Mouse (Mus musculus) cerebellum, postnatal 4 days (tissue): ENCODE measurements at regions not wholly inside any gene's neighbourhood (a gene's known extent, or its start where the extent isn't known, plus 50 kb on each side); places are given as distances from the start of the nearest gene placed in this dataset.
A peak's percentile ranks its signal among the peaks of the same experiment; 100 is the strongest.

Experiments used
- DNase-seq, 2 experiments: peaks; one replicate each; pipeline ENCODE4 v3.0.0; 2022; ENCODE audit warnings: low spot score in 2 of 2, mixed read lengths in 1 of 2

DNA sequence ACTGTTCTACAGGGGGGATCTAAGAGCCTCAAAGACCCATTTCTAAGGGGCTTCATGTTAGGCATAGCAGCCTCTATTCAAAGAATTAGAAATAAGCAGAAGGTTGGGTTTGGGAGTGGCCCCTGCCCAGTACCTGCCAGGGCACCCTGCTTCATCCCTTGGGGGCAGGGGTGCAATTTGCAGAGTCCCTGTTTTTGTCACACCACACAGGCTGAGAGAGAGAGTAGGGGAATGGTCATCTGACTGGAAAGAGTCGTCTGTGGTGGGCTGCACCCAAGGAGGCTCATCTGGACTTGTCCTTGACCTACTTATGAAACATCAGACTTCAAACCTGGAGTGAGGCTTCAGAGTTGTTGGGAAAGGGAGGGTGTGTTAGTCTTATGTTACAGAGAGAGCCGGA is 382.3 kb downstream of the Vrk1 start:
- DNase-seq: no peak

DNA sequence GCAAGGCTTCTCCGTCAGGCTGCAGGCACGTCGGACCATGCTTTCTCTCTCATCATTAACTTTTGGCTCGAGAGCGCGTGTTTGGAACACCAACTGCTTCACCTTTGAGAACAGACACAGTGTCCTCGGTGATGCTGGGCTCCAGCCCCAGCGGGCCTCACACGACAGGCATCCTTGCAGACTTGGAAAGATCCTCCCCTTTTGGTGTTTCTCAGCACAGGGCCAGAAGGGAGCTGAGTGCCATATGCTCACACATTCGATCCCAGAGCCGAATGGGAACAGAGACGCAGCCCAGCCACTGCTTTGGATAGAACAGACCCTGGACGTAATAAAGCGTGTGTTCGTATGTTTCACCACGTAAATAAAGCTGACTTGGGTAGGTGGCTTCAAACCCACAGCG is 389.1 kb downstream of the Vrk1 start:
- DNase-seq: no peak

DNA sequence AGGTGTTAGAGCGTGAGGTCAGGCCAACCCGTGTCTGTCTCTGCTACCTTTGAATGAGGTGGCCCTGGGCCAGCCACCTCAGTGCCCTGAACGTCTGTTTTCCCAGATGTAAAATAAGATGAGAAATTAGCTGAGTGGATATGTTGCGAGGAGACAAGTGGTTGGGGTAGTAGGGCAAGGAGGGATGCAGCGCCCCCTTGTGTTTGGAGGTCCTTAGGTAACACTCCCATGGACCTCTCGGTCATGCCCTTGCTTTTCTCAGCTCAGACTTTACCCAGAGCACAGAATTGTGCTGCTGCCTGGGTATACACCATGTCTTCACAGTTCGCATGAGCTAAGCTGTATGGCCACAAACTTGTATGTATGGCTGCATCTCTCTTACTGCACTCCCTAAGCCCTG is 401.0 kb downstream of the Vrk1 start:
- DNase-seq: no peak

DNA sequence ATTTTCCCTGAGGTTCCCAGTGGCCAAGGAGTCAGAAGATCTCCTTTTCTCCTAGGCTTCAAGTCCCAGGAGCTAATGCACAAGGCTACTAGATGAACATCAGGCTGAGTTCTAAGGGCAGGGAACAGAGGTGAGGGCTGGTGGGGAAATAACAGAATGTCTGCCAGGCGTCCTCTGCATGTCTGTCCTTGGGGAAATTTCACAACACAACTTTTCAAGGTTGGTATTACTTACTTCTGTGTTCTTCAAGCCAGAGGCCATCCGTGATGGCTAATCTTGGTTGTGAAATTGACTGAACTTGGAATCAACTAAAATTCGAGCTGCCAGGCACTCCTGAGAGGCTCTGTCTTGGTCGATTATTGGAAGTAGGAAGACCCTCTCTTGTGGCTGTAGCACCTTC is 416.6 kb downstream of the Vrk1 start:
- no peak for DNase-seq

DNA sequence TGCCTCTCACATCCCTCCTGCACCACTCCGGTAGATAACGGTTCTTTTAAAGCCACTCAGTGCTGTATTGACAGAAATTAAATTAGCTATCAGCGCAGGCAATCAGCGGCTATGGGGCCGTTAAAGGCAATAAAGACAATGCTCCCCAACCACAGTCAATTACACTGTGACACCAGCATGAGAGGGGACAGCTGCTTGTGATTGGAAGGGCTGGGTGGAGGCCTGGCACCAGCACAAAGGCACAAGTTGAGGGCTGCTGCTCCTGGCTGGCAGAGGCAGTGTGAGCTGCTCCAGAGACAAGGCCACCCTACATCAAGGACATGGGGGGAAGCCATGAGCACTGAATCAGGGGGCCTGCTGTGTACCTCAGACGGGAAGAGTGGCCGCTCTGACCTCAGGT is 420.0 kb downstream of the Vrk1 start:
- no peak for DNase-seq

DNA sequence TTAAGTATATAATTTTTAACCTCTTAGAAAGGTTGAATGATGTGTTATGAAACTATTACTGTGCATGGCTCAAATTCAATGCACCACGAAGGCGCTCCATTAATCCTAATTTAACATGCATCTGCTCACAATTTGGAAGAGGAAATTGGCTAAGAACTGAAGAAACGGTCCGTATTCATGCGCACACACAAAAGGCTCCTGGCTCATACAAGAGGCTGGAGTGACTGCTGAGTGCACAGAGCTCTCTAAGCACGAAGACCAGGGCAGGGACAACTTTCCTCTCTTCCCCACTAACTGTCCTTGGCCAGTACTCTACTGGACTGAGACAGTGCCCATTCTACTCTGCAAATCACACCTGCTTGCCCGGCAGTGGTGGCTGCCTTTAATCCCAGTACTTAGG is 435.1 kb downstream of the Vrk1 start:
- no peak for DNase-seq

DNA sequence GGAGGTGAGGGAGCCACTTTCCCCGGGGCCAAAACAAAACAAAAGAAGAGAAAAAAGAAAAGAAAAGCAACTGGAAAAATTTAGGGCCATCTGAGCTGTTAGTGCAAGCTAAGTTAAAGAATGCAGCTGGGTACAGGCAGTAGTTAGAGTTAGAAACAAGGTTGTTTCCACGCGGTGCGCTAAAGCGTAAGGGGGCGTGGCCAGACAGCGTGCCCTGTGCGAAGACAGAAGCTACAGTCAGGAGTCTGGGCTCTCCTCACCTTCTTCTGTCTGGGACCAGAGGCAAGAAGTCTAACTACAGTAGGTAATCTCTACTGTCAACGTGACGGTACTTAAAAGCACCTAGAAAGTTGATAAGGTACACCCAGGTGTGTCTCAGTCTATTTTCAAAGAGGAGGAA is 435.9 kb downstream of the Vrk1 start:
- DNase-seq: no peak

DNA sequence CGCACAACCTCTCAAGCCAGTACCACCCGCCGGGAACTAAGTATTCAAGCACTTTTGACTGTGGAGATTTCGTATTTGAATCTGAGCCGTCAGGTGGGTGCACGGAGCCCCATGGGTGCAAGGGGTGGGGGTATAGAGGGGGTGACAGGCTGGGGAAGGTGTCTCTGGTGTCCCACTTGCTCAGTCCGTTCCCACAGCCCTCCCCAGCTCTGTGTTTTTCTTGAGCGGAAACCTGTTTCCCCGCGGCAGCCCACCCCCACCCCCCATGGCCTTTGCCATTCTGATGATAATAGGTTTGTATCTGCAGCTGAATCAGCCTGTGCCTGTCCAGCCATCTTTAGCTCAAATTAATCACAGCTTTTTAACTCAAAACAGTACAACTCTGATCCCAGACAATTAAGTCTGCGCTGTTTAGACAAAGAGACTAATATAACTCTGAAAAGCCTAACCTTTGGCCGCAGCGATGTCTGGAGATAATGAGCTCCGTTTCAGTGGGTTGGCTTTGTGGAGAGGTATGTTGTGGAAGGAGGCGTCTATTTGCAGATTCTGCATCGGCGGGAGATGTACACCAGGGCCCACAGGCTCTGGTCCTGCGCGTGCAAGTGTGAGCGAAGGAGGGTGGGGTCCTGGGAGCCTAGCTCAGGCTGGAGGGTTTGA is 437.0 kb downstream of the Vrk1 start:
- no peak for DNase-seq

DNA sequence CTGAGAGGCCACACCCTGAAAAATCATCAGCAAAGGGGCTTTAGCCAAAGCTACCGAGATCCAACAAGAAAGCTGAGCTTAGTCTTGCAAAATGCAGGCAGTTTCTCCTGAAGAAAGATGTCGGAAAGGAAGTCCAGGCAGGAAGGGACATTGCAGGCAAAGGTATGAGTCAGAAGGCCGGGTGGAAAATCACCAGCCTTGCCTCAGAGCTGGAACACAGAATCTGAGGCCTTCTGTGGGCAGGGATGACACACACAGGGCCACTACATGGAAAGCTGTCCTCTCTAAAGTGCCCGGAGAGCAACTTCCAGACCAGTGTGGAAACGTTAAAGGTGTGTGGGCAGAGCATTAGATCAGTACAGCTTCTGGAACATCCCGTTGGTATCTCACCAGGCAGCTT is 438.5 kb downstream of the Vrk1 start:
- DNase-seq: no peak

DNA sequence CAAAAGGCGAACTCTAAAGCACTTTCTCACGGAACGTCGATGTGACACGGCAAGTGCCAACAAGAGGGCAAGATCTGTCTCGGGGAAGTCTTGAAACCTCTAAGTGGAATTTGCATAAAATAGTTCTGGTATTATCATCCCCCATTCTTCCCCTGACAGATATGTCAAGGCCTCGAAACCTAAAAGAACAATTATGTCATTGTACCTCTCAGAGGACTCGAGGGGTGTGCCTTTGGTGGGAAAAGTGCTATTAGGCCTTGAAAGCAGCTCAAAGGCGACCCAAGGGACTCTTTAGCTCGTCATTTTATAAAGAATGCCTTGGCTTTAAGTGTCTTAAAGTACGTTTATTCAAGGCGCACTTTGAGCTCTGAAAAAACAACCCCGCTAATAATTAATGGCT is 443.5 kb downstream of the Vrk1 start:
- no peak for DNase-seq

DNA sequence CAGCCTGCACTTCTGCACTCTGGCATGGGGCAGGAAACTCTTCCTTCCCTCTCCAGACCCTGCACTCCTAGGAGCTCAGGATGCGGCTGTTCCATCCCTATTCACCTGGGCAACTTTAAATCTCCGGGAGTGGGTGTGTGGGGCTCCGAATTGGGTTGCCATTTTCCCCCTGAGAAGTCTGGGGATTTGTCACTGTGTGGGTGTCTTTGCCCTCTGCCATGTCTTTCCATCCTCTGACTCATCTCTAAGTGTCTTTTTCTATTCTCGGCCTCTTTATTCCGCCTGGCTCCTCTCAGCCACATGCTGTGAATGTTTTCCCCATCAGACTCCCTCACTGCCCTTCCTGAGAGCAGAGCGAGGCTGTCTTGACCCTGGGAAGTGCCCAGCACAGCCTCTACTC is 448.2 kb downstream of the Vrk1 start:
- DNase-seq: no peak

DNA sequence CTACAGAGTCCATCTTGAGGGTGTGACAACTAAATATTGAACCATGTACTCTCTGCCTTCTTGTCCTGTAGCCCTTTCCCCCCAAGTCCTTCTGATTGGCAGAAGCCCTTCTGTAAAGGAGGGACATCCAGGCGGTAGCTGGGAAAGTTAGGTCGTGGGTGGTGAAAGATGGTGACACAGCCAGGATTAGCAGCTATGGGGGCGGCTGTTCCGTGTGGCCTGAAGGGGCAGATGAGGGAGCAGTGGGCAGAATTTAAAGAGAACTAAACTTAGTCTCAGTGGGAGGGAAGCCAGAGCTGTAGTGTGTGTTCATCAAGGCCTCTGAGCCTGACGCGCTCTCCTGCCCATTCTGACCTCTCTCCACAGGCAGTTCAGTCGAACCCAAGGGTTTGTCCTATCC is 450.6 kb downstream of the Vrk1 start:
- no peak for DNase-seq

DNA sequence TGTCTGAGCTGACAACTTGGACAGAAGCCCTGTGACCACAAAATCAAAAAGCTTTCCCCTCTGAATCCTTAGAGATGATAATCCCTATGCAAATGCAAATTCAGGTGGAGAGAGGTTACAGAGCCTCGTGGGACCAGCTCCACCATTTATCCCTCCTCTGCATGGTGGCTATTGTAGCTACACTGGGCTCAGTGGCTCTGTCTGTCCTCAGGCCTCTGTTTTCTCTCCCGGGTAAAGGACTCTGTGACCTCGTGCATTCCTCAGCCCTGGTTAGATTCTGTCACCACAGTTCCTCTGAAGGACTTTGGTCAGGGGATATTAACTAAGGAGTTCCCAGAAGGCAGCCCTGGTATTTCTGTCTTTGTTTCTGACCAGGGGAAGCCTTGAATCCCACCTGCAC is 452.3 kb downstream of the Vrk1 start:
- no peak for DNase-seq

DNA sequence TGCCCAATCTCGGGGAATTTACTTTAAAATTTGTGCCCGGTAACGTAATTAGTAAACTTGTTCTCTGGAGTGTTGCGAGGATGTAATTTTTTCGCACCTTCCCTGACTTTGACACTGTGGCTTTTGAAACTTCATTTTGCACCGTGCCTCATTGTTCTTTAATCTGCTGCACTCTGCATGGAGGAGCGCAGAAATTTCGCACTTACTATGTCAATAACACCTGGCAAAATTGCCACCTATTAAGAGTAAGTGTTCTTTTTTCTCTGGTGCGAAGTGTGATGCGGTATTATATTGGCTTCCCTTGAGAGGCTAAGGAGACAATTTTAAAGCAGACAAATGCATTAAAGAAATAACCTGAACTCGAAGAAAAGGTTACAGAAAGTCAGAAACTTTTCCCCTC is 454.7 kb downstream of the Vrk1 start:
- no peak for DNase-seq

DNA sequence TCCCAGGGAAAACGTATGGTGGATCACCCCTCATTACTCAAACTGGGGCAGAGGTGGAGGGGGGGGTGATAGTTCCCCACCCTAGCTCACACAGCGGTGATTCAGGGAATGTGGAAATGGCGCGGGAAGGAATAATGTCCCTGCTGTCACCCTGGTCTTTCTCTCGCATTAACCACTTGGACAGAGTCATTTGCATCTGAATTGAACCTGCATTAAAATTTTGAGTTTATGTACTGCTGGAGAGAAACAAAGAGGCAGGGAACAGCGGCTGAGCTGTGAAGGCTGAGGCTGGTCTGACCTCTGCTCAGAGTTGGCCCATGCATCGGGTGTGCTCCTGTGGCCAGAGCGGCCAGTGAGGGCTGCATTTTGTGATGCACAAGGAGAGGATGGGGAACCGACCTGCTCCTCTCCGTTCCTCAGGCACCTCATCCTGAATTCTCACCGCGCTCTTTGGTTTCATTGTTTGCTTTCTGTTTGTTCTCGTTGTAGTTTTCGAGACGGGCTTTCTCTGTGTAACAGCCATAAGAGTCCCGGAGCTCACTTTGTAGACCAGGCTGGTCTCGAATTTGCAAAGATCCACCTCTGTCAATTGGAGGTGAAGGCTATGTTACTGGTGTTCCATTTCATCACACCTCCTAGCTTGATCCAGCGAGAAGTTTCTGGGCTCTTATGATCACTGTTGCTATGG is 458.3 kb downstream of the Vrk1 start:
- DNase-seq: no peak

DNA sequence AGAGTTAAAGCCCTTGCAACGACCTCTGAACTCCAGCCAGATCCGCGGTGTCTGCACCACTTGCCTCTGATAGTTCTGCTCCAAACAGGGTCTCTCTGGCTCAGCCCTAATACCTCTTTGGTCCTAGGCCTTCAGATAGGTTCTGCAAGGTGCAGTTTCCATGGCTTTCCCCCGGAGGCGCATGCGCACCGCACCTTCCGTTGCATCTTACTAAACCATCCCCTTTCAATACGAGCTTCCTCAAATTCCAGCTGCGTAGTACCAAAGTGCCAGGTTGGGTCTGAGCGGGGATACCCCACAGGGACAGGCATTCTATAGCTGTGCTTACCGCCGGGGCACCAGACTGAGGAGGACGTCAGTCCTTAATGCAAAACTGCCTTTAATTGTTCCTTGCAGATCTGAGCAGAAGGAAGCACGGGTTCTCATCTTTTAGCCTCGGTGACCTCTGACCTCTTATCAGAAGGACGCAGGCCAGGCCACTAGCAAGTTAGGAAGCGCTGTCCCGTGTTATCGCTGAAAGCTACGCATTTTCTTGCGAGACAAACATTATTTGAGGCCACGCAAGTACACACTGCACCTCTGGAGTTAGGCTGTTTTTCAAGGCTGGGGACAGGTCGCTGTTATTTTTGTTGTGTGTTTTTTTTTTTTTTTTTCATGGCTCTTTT is 464.6 kb downstream of the Vrk1 start:
- DNase-seq: peak in 1 of 2 experiments; percentile 24

DNA sequence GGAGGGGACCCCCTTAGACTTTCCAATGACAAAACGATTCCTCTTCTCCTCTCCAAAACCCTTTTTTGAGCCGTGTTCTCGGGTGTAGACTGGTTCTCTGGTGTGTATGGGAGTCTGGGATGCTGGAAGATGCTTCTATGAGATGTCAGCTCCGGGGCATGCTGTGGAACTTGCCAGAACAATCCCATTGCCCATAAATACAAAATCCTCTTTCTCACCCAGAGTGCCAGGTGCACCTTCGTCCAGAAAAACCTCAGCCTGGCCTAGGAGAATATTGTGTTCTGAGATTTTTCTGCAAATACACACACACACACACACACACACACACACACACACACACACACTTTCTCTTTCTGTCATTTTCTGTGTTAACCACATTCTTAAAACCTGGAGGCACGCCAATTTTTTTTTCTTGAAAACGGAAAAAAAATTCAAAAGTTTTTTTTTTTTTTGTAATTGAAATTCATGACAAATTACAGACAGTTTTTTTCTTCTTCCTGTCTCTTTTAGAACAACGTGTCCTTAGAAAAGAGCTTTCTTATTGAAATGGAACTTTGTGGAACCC is 465.5 kb downstream of the Vrk1 start:
- DNase-seq: no peak

DNA sequence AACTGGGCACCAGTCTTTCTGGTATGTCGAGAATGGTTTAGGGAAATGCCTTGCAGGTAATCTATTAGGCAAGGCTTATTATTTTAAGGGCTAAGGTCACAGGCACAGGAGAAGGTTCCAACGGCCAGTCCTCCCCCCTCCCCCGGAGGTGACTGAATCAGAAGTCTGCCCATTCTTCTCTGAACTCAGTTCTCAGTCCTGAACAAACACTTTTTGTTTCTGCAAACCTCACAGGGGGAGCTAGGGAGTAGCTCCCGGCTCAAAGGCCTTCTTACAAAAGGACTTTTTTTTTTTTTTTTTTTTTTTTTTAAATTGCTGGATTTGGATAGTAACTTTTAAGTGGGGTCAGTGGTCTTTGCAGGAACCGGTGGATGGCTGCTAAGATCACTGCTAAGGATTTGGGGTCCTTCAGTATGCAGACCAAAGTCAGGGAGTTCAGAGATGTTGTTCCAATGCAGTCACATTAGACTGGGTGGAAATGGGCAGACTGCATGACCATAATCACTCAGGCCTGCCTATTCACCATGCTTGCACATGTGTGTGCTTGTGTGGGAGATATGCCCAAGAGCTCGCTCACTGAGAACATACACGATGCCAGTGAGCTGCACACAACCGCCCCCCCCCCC is 467.1 kb downstream of the Vrk1 start:
- no peak for DNase-seq

DNA sequence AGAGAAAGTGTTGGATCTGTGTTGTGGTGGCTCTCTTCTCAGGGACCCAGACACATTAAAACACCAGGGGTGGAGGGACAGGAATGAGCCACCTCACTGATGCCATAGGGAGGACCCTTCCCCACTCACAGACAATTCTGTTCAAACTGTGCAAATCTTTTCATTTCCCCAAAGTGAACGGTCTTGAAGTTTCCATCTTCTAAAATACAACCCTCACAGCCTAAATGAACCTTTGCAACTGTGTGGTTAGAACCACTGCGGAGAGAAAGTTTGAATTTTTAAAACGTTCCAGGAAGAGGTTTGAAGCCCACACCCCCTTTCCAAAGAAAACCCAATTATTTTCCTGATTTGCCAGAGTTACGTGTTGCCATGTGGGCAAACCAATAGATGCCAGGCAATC is 467.7 kb downstream of the Vrk1 start:
- no peak for DNase-seq

DNA sequence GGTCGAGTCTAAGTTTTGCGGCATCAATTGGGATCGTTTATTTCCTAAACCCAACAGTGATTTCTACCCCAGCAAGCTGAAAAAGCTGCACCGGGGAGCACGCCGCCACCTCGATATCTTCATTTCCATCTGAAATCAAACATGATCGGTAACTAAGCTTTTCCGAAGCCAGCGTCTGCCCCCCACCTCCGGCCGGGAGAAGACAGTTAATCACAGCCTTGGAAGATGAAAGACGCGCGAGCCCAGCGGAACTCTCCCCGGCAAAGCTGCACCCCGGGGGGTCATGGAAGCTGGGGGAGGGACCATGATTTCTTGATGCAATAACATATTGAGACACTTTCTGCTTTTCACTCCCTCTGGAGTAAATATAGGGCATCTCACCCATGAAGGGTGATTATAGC is 468.4 kb downstream of the Vrk1 start:
- peak in 1 of 2 experiments; percentile 17 for DNase-seq

DNA sequence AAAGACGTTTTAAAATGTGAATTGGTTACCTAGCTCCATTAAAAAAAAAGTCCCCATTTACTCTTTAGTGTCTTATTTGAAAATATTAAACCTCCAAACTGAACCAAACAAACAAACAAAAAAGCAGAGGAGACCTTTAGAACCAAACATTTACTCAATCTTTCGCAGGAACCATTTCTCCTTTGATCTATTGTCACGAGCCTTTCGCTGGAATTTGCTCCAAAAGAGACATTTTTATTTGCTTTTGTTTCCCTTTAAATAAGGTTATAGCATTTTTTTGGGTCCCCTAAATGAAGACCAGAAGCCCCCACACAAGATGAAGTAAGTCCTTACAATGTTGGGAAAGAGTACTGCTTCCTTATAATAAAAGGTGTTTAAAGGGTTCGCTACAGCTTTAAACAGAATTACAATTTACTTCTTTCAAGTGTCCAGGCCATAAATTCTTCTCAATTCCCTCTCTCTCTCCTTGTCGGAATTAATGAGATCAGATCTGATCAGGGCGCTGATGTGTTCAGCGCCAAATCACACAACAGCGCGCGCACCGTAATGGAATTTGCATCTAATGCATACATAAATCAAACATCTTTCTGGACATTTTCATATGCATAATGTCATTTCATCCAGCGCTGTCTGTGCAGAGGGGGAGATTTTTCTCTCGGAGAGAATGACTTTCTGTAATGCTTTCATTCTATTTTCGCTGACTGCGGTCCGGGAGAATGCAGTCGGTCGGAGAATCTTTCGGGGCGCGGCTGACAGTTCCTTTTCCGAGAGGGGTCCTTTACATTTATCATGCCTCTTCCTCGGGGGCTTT is 469.2 kb downstream of the Vrk1 start:
- DNase-seq: no peak

DNA sequence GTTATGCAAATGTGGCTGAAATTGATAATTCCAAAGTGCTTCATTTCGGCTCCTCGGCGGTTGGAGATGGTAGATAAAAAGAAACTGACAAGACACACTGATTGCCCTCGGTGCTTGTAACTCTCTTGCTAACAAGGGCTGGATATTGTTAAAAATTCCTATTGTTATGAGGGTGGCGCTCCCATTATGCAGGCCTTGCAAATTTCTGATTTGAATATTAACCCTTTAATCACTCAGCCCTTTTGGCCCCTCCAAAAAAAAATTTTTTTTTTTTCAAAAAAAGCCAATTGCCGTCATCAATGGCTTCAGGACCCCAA is 469.8 kb downstream of the Vrk1 start:
- DNase-seq: no peak
